Mouse (Mus musculus): ENCODE data around the gene Amotl2. TPM values are rescaled to one million over a fixed set of nuclear protein-coding genes. Genes with fewer than 3 reads are reported as not detected.

The Amotl2 gene
- polyA plus RNA-seq, 1 experiment from 2014 or later: 4.5 TPM

DNA sequence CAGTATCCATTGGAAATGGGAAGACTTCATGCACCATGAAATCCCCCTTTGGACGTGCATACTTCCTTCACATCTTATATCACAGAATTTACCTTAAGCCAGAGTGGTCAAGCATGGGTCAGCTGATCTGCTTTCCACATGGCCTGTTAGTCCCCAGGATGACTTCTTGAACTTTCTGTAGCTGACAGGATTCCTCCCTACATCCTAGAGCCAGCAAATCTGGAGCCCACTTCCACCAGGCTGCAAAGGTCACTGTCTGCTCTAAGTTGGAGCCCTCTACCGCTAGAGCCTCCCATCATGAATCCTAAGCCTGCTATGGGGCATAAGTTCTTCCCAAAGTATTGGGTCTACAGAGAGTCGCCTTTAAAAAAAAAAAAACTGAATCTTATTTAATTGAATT lies 18.8 kb downstream of the Amotl2 start:
- no peaks in the 10 kb centered on the region for H3K27me3 ChIP-seq
- DNase-seq (no peak), ATAC-seq (ENCODE audit: low read depth) (no peak)
- 64% methylated on average over 3 of the region's 3 CpGs for whole genome bisulfite sequencing (ENCODE audit: insufficient replicate concordance)
- no peak overlapping the region for H3K4me3 ChIP-seq (replicated peaks)
- H3K4me1 ChIP-seq (replicated peaks): peaks cover 34% of the 10 kb centered on the region
- peaks cover 22% of the 10 kb centered on the region for H3K36me3 ChIP-seq
- 0 out of 2 replicates have a peak overlapping the region, but pooled peaks have one; percentile 4 for H3K27ac ChIP-seq
- H3K9ac ChIP-seq: no peak overlapping the region
- H3K9me3 ChIP-seq (replicated peaks): no peaks in the 10 kb centered on the region
- H3K4me2 ChIP-seq: no peak overlapping the region

DNA sequence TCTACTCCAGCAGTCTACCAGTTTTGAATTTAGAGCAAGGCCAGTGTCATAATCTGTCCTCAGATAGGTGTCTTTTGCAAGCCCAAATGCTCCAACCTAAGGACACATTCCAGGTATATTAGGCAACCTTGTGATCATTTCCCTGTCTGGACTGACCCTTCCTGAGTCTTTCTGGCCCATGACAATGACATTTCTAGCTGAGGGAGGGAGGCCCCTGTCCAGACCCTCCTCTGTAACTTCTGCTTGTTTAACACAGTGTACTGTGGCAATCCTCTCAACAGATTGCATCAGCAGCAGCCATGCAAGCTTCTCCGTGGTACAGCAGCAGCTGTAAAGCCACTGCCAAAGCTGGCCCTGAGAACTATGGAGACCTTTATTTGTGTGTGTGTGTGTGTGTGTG lies 19.5 kb downstream of the Amotl2 start:
- WGBS (ENCODE audit: insufficient replicate concordance): 3% methylated on average over 1 of the region's 1 CpGs
- Histone ChIP-seq H3K4me2 (no peak overlapping the region), H3K9ac (no peak overlapping the region), H3K4me1 (replicated peaks) (peaks cover 34% of the 10 kb centered on the region), H3K27ac (peak overlapping the region; percentile 44; the same call in 1 of the 2 replicates), H3K4me3 (replicated peaks) (no peak overlapping the region), H3K9me3 (replicated peaks) (no peaks in the 10 kb centered on the region), H3K27me3 (no peaks in the 10 kb centered on the region), H3K36me3 (peaks cover 16% of the 10 kb centered on the region)
- peak; percentile 65 for ATAC-seq (ENCODE audit: low read depth)
- no peak for DNase-seq

DNA sequence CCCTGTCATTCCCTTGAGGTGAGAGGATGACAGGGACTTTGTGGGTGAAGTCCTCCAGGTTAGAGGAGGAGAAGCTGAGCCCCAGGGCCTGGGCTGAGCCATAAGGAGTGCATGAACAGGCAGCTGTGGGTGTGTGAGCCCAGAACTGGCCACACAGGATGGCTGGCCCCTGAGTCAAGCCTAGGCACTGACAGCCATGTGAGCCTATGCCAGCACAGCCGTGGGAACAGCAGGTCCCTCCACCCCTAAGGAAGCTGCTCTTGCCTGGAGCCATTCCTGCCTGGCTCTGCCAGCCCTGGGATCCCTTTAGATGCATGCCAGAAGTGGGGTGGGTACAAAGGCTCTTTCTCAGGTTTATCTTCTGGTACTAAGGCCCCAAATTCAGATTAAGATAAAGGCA lies 20.9 kb downstream of the Amotl2 start:
- peaks cover 27% of the 10 kb centered on the region; the same call in 1 of the 2 replicates for H3K4me1 ChIP-seq (replicated peaks)
- no peak for ATAC-seq (ENCODE audit: low read depth)
- no peak overlapping the region for H3K27ac ChIP-seq
- no peak overlapping the region for H3K4me3 ChIP-seq (replicated peaks)
- no peak overlapping the region for H3K4me2 ChIP-seq
- 27% methylated on average over 1 of the region's 1 CpGs for WGBS (ENCODE audit: insufficient replicate concordance)
- H3K9ac ChIP-seq: no peak overlapping the region
- no peaks in the 10 kb centered on the region for H3K9me3 ChIP-seq (replicated peaks)
- DNase-seq: no peak
- peaks cover 4% of the 10 kb centered on the region; the same call in 1 of the 2 replicates for H3K36me3 ChIP-seq
- H3K27me3 ChIP-seq: no peaks in the 10 kb centered on the region

DNA sequence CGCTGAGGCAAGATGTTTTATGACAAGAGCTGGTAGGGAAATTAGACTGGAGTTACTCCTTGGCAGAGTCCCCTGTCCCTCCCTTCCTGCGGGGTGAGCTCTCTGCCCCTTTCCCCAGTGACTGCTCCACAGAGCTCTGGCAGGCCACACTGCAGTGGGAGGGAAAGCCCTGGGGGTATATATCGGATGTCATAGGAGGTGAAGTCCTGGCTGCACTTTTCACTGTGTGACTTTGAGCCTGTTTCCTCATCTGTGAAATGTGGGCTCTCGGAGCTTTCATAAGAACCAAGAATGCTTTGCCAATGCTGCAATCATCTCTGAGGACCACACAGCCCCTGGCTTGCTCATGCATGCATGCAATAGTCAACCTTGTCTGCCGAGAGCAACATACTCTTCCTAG lies 30.3 kb downstream of the Amotl2 start:
- 56% methylated on average over 5 of the region's 5 CpGs for whole genome bisulfite sequencing (ENCODE audit: insufficient replicate concordance)
- Histone ChIP-seq H3K4me2 (no peak overlapping the region), H3K27me3 (no peaks in the 10 kb centered on the region), H3K9me3 (replicated peaks) (no peaks in the 10 kb centered on the region), H3K27ac (no peak overlapping the region), H3K4me1 (replicated peaks) (no peaks in the 10 kb centered on the region), H3K36me3 (no peaks in the 10 kb centered on the region), H3K4me3 (replicated peaks) (no peak overlapping the region), H3K9ac (no peak overlapping the region)
- DNase-seq: no peak
- ATAC-seq (ENCODE audit: low read depth): no peak

DNA sequence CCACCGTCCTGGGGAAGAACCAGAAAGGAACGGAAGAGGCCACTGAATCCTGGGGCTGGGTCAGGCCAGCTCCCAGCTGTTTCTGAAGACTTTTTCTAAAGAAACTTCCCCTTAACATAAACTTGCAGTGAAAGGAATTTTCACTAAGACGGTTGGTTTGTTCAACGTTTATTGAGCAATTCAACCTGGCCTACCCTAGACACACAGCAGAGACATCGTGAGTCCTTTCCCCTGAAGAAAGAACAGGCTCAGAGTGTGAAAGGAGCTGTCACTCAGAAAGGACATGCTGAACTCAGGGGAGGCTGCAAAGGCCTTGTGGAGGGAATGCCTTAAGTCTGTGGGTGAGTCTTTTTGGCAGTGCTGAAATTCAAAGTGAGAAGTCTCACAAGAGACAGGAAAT lies 31.4 kb downstream of the Amotl2 start:
- Histone ChIP-seq H3K4me2 (no peak overlapping the region), H3K4me1 (replicated peaks) (no peaks in the 10 kb centered on the region), H3K4me3 (replicated peaks) (no peak overlapping the region), H3K9ac (no peak overlapping the region), H3K27ac (no peak overlapping the region), H3K9me3 (replicated peaks) (no peaks in the 10 kb centered on the region), H3K36me3 (no peaks in the 10 kb centered on the region), H3K27me3 (no peaks in the 10 kb centered on the region)
- DNase-seq (no peak), ATAC-seq (ENCODE audit: low read depth) (no peak)
- 38% methylated on average over 5 of the region's 5 CpGs for WGBS (ENCODE audit: insufficient replicate concordance)

DNA sequence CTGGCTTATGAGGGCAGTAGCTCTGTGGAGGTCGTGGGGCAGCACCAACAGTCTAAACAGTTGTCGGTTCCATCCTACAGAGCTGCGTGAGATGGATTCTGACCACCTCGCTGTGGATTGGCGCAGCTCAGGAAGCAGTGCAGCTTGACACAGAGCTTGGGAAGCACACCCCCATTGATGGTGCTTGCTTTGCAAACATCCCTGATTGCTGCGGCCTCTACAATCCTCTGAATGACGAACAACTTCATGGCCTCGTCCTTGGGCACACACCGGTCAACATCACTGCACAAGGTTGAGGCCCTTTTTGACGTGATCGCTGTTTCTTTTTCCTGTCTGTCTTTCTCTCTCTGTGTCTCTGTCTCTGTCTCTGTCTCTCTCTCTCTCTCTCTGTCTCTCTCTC lies 32.7 kb downstream of the Amotl2 start:
- WGBS (ENCODE audit: insufficient replicate concordance): 65% methylated on average over 11 of the region's 11 CpGs

DNA sequence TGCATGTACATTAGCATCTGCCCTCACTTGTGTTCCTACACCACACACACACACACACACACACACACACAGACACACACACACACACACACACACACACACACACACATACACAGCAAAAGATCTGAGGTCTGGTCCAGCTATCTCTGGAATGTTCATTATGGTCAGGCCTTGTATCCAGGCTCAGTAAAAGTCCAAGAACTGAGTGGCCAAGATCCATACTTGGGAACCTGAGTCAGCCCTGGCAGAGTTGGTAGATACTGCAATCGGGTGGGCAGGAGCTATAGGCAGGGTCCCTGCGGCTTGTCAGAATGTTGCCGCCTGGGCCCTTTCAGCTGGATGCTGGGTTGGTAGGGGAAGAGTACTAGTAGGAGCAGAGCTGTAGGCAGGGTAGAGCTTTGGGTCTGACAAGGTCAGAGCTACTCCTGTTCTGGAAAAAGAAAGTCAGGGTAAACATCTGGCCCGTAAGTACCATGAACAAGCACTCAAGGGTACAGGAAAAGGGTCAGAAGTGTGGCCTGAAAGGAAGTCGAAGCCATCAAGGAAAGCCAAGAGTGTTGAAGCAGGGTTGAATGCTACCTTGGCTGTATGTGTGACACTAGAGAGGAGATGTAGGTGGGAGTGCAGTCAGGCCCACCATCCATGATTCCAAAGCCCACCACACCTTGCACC lies 35.3 kb downstream of the Amotl2 start:
- 67% methylated on average over 5 of the region's 5 CpGs for WGBS (ENCODE audit: insufficient replicate concordance)
- Histone ChIP-seq H3K4me3 (replicated peaks) (no peak overlapping the region), H3K27me3 (no peaks in the 10 kb centered on the region), H3K9me3 (replicated peaks) (no peaks in the 10 kb centered on the region), H3K4me2 (no peak overlapping the region), H3K4me1 (replicated peaks) (no peaks in the 10 kb centered on the region), H3K9ac (no peak overlapping the region), H3K27ac (no peak overlapping the region), H3K36me3 (no peaks in the 10 kb centered on the region)
- DNase-seq: no peak
- ATAC-seq (ENCODE audit: low read depth): no peak

More for the DNA sequence above, 32.7 kb downstream of the Amotl2 start:
- Histone ChIP-seq H3K4me2 (no peak overlapping the region), H3K4me3 (replicated peaks) (no peak overlapping the region), H3K9me3 (replicated peaks) (no peaks in the 10 kb centered on the region), H3K27ac (no peak overlapping the region), H3K4me1 (replicated peaks) (no peaks in the 10 kb centered on the region), H3K27me3 (no peaks in the 10 kb centered on the region), H3K36me3 (no peaks in the 10 kb centered on the region), H3K9ac (no peak overlapping the region)
- ATAC-seq (ENCODE audit: low read depth) (no peak), DNase-seq (no peak)

DNA sequence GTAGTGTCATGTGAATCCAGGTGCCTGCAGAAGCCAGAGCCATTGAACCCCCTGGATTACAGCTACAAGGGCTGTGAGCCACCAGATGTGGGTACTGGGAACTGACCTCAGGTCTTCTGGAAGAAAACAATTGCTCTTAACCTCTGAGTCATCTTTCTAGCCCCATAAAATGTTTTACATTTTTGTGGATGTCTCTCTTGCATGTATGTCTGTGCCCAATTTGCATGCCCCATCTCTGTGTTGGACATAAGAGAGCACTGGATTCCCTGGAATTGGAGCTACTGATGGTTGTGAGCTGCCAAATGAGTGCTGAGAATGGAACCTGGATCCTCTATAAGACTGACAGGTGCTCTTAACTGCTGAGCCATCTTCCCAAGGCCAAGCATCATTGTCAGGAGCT lies 36.8 kb downstream of the Amotl2 start:
- no peaks in the 10 kb centered on the region for H3K36me3 ChIP-seq
- H3K27ac ChIP-seq: no peak overlapping the region
- H3K4me2 ChIP-seq: no peak overlapping the region
- no peaks in the 10 kb centered on the region for H3K4me1 ChIP-seq (replicated peaks)
- DNase-seq (no peak), ATAC-seq (ENCODE audit: low read depth) (no peak)
- no peak overlapping the region for H3K9ac ChIP-seq
- no peak overlapping the region for H3K4me3 ChIP-seq (replicated peaks)
- H3K9me3 ChIP-seq (replicated peaks): no peaks in the 10 kb centered on the region
- no peaks in the 10 kb centered on the region for H3K27me3 ChIP-seq

DNA sequence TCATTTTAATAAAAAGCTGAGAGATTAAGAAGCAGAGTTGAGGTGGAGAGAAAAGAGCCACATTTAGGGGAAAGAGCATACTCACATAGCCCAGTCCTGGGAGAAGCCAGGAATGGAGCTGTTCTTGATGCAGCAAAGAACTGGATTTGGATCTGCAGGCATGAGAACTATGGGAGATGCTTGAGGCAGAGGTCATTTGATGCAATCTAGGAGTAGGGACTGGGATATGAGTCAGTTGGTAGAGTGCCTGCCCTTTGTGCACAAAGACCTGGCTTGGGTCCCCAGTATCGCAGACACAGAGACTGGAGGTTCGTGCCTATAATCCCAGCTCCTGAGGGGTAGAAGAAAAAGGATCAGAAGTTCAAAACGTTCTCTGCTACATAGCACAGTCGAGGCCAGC lies 38.7 kb downstream of the Amotl2 start:
- H3K27me3 ChIP-seq: no peaks in the 10 kb centered on the region
- H3K4me2 ChIP-seq: no peak overlapping the region
- no peak for ATAC-seq (ENCODE audit: low read depth)
- no peak overlapping the region; the same call in 1 of the 2 replicates for H3K27ac ChIP-seq
- no peak overlapping the region for H3K9ac ChIP-seq
- H3K9me3 ChIP-seq (replicated peaks): no peaks in the 10 kb centered on the region
- no peak overlapping the region for H3K4me3 ChIP-seq (replicated peaks)
- H3K36me3 ChIP-seq: no peaks in the 10 kb centered on the region
- no peaks in the 10 kb centered on the region for H3K4me1 ChIP-seq (replicated peaks)
- 54% methylated on average over 3 of the region's 4 CpGs for WGBS (ENCODE audit: insufficient replicate concordance)
- no peak for DNase-seq

DNA sequence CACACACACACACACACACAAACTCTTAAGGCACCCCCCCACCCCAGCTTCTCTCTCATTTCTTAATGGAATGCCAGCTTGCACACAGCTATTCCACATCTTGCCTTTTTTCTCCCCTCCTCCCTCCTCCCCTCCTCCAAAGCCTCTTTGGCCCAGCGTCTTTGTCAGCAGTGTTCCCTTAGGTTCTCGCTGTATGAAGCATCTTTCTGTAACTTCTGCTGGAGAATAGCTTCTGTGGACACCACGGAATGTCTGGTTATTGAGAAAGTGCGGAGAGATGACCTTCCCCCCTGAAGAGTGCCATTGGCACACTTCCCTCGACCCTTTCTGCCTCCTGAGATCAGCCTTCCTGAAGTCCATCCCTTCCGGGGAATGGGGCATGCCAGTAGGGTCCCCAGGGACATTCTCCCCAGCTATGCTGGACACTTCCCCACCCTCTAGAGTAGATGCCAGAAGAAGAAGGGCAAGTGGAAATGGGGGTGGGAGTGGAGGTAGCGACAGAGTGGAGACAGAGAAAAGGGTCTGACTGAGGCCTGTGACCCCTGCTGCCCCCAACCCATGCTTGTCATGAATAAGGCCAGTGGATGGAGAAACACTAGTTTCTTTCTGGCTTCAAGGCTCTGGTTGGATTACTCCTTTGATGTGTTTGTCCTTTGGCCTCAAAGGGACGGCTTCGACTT lies 39.3 kb downstream of the Amotl2 start:
- no peak for ATAC-seq (ENCODE audit: low read depth)
- no peak overlapping the region for H3K27ac ChIP-seq
- no peaks in the 10 kb centered on the region for H3K27me3 ChIP-seq
- no peak overlapping the region for H3K4me3 ChIP-seq (replicated peaks)
- no peak overlapping the region for H3K4me2 ChIP-seq
- no peak overlapping the region for H3K9ac ChIP-seq
- no peaks in the 10 kb centered on the region for H3K36me3 ChIP-seq
- WGBS (ENCODE audit: insufficient replicate concordance): 61% methylated on average over 9 of the region's 9 CpGs
- no peaks in the 10 kb centered on the region for H3K4me1 ChIP-seq (replicated peaks)
- H3K9me3 ChIP-seq (replicated peaks): no peaks in the 10 kb centered on the region
- DNase-seq: no peak

DNA sequence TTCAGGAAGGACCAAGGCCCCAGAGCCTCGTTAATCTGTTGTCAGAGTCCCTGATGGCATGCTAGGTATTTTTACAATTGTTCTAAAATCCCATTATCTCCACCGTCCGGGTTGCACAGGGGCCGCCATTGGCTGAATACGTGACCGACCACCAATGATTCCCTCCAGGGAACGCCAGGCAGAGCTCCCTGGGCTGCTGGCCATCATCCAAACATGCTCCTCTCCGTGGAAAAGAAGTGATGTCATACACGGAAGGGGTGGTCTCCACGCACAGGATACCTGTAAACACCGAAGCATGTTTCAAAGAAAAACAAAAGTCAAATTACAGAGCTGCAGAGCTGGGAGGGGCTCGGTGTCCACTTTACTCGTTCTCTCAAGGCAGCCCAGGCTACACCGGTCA lies 39.9 kb downstream of the Amotl2 start:
- Histone ChIP-seq H3K27ac (no peak overlapping the region), H3K4me3 (replicated peaks) (no peak overlapping the region), H3K36me3 (no peaks in the 10 kb centered on the region), H3K9ac (no peak overlapping the region), H3K4me1 (replicated peaks) (no peaks in the 10 kb centered on the region), H3K27me3 (no peaks in the 10 kb centered on the region), H3K4me2 (no peak overlapping the region), H3K9me3 (replicated peaks) (no peaks in the 10 kb centered on the region)
- DNase-seq: no peak
- no peak for ATAC-seq (ENCODE audit: low read depth)
- 58% methylated on average over 14 of the region's 14 CpGs for WGBS (ENCODE audit: insufficient replicate concordance)

DNA sequence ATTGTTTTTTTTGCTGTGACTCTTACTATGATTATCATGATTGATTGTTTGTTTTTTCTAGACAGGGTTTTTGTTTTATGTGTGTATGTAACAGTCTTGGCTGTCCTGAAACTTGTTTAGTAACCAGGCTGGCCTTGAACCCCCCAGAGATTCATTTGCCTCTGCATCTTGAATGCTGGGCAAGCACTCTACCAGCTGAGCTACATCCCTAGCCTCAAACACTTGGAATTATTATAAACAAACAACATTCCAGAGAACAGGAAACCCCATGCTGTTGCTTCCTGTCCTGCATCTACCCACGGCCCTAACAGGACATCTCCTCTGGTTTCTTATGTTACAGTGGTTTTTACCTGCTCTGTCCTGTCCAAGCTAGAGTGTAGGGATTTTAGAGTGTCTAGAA lies 42.4 kb downstream of the Amotl2 start:
- no peak overlapping the region for H3K4me3 ChIP-seq (replicated peaks)
- no peak overlapping the region for H3K4me2 ChIP-seq
- no peaks in the 10 kb centered on the region for H3K36me3 ChIP-seq
- H3K27ac ChIP-seq: no peak overlapping the region
- H3K9me3 ChIP-seq (replicated peaks): no peaks in the 10 kb centered on the region
- ATAC-seq (ENCODE audit: low read depth) (no peak), DNase-seq (no peak)
- H3K4me1 ChIP-seq (replicated peaks): no peaks in the 10 kb centered on the region
- WGBS (ENCODE audit: insufficient replicate concordance): 32% methylated on average over 1 of the region's 1 CpGs
- no peaks in the 10 kb centered on the region for H3K27me3 ChIP-seq
- H3K9ac ChIP-seq: no peak overlapping the region

All from liver, embryonic 13.5 days (tissue).